Mouse (Mus musculus) midbrain, embryonic 11.5 days (tissue): Measurements from ENCODE around the gene Ubac2. TPM values are rescaled to one million over a fixed set of nuclear protein-coding genes. Genes with fewer than 3 reads are reported as not detected.

Experiments
- polyA plus RNA-seq: library from polyadenylated mRNA; unstranded; fragments of >200 nt; fragmentation: Nextera tagmentation; extraction: Ambion mirVana; gene quantifications from 2 replicates; pipeline ENCODE4 v1.2.1, GENCODE M21; 2014

Gene Ubac2
- polyA plus RNA-seq, 1 experiment from 2014 or later: 64.0 TPM

Other genes with a start within 250 kb of the Ubac2 start
- 4.1 and 4.2 TPM in 2 replicates for gene Dock9, start 80.8 kb upstream of the Ubac2 start, polyA plus RNA-seq
- gene Gpr18, start 37.2 kb downstream of the Ubac2 start, polyA plus RNA-seq: 0.15 and 0.25 TPM in 2 replicates
- gene Gpr183, start 86.6 kb downstream of the Ubac2 start, polyA plus RNA-seq: 1.4 and 1.6 TPM in 2 replicates
- 0.18 TPM in 1 of 2 replicates, not detected in the other for gene Timm8a2, start 156.1 kb downstream of the Ubac2 start, polyA plus RNA-seq
- 135 and 153 TPM in 2 replicates for gene Tm9sf2, start 228.4 kb downstream of the Ubac2 start, polyA plus RNA-seq